Mouse (Mus musculus) bone marrow, adult 2 months (tissue): ENCODE data around the gene Itga5.

ENCODE experiments used
- CTCF ChIP-seq: fragments of 200-500 bp; IDR thresholded peaks from 2 replicates; pipeline ENCODE4 v1.5.1; 2011; ENCODE audit warnings: low read length, control low read depth; ENCODE audit not compliant: control insufficient read depth, insufficient read depth
- POLR2A ChIP-seq: fragments of 200-500 bp; IDR thresholded peaks from 2 replicates; pipeline ENCODE4 v1.6.1; 2011; ENCODE audit warnings: low read depth, mild to moderate bottlenecking, control low read depth, low read length, borderline replicate concordance; ENCODE audit not compliant: control insufficient read depth

GRCm38 (mm10) chr15:103357817-103358216 is 8.7 kb downstream of the Itga5 start:
- no peak for TF ChIP-seq CTCF
- no peak for TF ChIP-seq POLR2A
